Mouse (Mus musculus) left cerebral cortex, postnatal 4 days (tissue): ENCODE measurements around the gene Slc3a2. TPM values are rescaled to one million over a fixed set of nuclear protein-coding genes. Genes with fewer than 3 reads are reported as not detected.
A peak's percentile ranks its signal among the peaks of the same experiment; 100 is the strongest.

Experiments
- DNase-seq: peaks from one replicate; pipeline ENCODE4 v3.0.0-alpha.2; 2022
- intact Hi-C: fragments of 180-260 bp; cut with DNase I; formaldehyde crosslinking; loops from one replicate; pipeline ENCODE4 v1.15.1; 2025
- microRNA-seq: library from miRNA; unstranded; fragments of <30 nt; microRNA quantifications from one replicate; pipeline ENCODE4 v1.2.0, GENCODE M21; 2022
- total RNA-seq, 2 experiments: library from RNA; stranded (reverse); gene quantifications; 2 replicates each; pipeline ENCODE4 v1.2.3; 2021

Slc3a2 gene
- total RNA-seq, 2 experiments from 2014 or later = 166 to 179 TPM

GRCm38 (mm10) chr19:8665746-8666145 is 57.4 kb downstream of the Slc3a2 start:
- intact Hi-C loops = no loop called here
- DNase-seq = no peak

GRCm38 (mm10) chr19:8664859-8665258 is 58.3 kb downstream of the Slc3a2 start:
- DNase-seq = peak; percentile 37
- intact Hi-C loops = no loop called here

- intact Hi-C loops = no loop called here
Measured at GRCm38 (mm10) chr19:8663911-8664421, 59.2 kb downstream of the Slc3a2 start.

GRCm38 (mm10) chr19:8663360-8663839 is 59.8 kb downstream of the Slc3a2 start, which contains the start of gene Chrm1:
Chrm1 (plus strand) TSS chr19:8663789.
- DNase-seq = no peak
- intact Hi-C loops = no loop called here

More at GRCm38 (mm10) chr19:8663911-8664421, 59.2 kb downstream of the Slc3a2 start:
- DNase-seq = peak; percentile 34

- intact Hi-C loops = no loop called here
- peak; percentile 54 for DNase-seq
Measured at GRCm38 (mm10) chr19:8662337-8662736, 60.8 kb downstream of the Slc3a2 start.

GRCm38 (mm10) chr19:8661821-8662307 is 61.3 kb downstream of the Slc3a2 start:
- intact Hi-C loops = no loop called here
- no peak for DNase-seq

Small RNA genes lying within 50 kb of the gene (microRNA-seq; reads per million reads assigned to microRNA genes)
- gene Mir6992 = not detected

Other genes starting within 250 kb of the Slc3a2 start
- 10 to 100 TPM; 16.0 to 17.9 TPM for gene Slc22a8, start 132.1 kb downstream of the Slc3a2 start, total RNA-seq
- gene Slc22a6, start 105.3 kb downstream of the Slc3a2 start, total RNA-seq = 10 to 100 TPM; 12.0 TPM
- 10 to 100 TPM; 58.0 to 63.6 TPM for gene Chrm1, start 59.6 kb downstream of the Slc3a2 start, total RNA-seq
- gene Wdr74, start 12.5 kb upstream of the Slc3a2 start, total RNA-seq = 10 to 100 TPM; 55.9 to 56.5 TPM
- gene 1700092M07Rik, start 17.3 kb upstream of the Slc3a2 start, total RNA-seq = 1 to 10 TPM; 2.7 to 2.8 TPM
- 10 to 100 TPM; 70.8 to 77.5 TPM for gene Stx5a, start 18.0 kb upstream of the Slc3a2 start, total RNA-seq
- gene Nxf1, start 33.7 kb upstream of the Slc3a2 start, total RNA-seq = 100 to 1,000 TPM; 105 to 110 TPM
- gene Tmem223, start 47.6 kb upstream of the Slc3a2 start, total RNA-seq = 100 to 1,000 TPM in 1 of 2 experiments, 10 to 100 TPM in 1; 96.5 to 102 TPM
- gene Tmem179b, start 51.1 kb upstream of the Slc3a2 start, total RNA-seq = 1 to 10 TPM; 8.2 to 9.2 TPM
- 10 to 100 TPM; 24.9 to 29.4 TPM for gene Taf6l, start 63.0 kb upstream of the Slc3a2 start, total RNA-seq
- gene Polr2g, start 75.2 kb upstream of the Slc3a2 start, total RNA-seq = 10 to 100 TPM; 87.2 to 92.3 TPM
- gene Zbtb3, start 79.2 kb upstream of the Slc3a2 start, total RNA-seq = 1 to 10 TPM; 5.1 to 6.8 TPM
- 10 to 100 TPM; 46.0 to 47.2 TPM for gene Ttc9c, start 96.0 kb upstream of the Slc3a2 start, total RNA-seq
- 100 to 1,000 TPM; 108 to 116 TPM for gene Hnrnpul2, start 96.6 kb upstream of the Slc3a2 start, total RNA-seq
- not detected for gene AC129217.1, start 106.4 kb upstream of the Slc3a2 start, total RNA-seq
- gene Bscl2, start 114.1 kb upstream of the Slc3a2 start, total RNA-seq = 10 to 100 TPM; 76.9 to 78.4 TPM
- gene Gng3, start 115.8 kb upstream of the Slc3a2 start, total RNA-seq = 100 to 1,000 TPM; 275 to 279 TPM
- gene Lrrn4cl, start 127.4 kb upstream of the Slc3a2 start, total RNA-seq = under 1 TPM; 0.76 to 0.93 TPM
- gene Ubxn1, start 148.1 kb upstream of the Slc3a2 start, total RNA-seq = 100 to 1,000 TPM; 109 to 122 TPM
- gene Uqcc3, start 157.6 kb upstream of the Slc3a2 start, total RNA-seq = 10 to 100 TPM; 22.3 to 25.7 TPM
- gene Lbhd1, start 160.4 kb upstream of the Slc3a2 start, total RNA-seq = 1 to 10 TPM; 4.6 to 8.6 TPM
- not detected for gene Gm49403, start 160.6 kb upstream of the Slc3a2 start, total RNA-seq
- gene 1810009A15Rik, start 165.5 kb upstream of the Slc3a2 start, total RNA-seq = 10 to 100 TPM; 16.4 to 21.4 TPM
- 1 to 10 TPM; 4.2 to 5.8 TPM for gene Gm49416, start 165.6 kb upstream of the Slc3a2 start, total RNA-seq
- gene Ints5, start 169.6 kb upstream of the Slc3a2 start, total RNA-seq = 10 to 100 TPM; 25.3 to 25.6 TPM
- 100 to 1,000 TPM; 102 to 110 TPM for gene Ganab, start 174.7 kb upstream of the Slc3a2 start, total RNA-seq
- 100 to 1,000 TPM; 109 to 115 TPM for gene B3gat3, start 197.0 kb upstream of the Slc3a2 start, total RNA-seq
- 1 to 10 TPM; 1.4 to 1.7 TPM for gene Rom1, start 206.0 kb upstream of the Slc3a2 start, total RNA-seq
- 10 to 100 TPM in 1 of 2 experiments, 1 to 10 TPM in 1; 9.4 to 11.6 TPM for gene Eml3, start 206.2 kb upstream of the Slc3a2 start, total RNA-seq
- 10 to 100 TPM; 75.4 to 79.6 TPM for gene Mta2, start 218.5 kb upstream of the Slc3a2 start, total RNA-seq
- 10 to 100 TPM; 17.5 to 20.0 TPM for gene Tut1, start 230.5 kb upstream of the Slc3a2 start, total RNA-seq
- 100 to 1,000 TPM; 385 to 398 TPM for gene Eef1g, start 243.7 kb upstream of the Slc3a2 start, total RNA-seq